Mouse (Mus musculus) urinary bladder, adult 2 months (tissue): ENCODE data around the gene Tmem115. TPM values are rescaled to one million over a fixed set of nuclear protein-coding genes. Genes with fewer than 3 reads are reported as not detected.
"Not testable (repeated sequence)": the region's sequence is repeated elsewhere in the genome, so short reads cannot be mapped to it uniquely, and the experiment has no call there.

Experiments used
- DNase-seq: peaks from one replicate; pipeline ENCODE4 v3.0.0; 2022; ENCODE audit warnings: low spot score
- polyA plus RNA-seq: library from polyadenylated mRNA; depleted of rRNA; stranded (reverse); fragments of >200 nt; gene quantifications from 2 replicates; pipeline ENCODE4 v1.2.3, GENCODE M21; 2012

Gene Tmem115
- polyA plus RNA-seq, 1 experiment: 33.6 TPM

DNA sequence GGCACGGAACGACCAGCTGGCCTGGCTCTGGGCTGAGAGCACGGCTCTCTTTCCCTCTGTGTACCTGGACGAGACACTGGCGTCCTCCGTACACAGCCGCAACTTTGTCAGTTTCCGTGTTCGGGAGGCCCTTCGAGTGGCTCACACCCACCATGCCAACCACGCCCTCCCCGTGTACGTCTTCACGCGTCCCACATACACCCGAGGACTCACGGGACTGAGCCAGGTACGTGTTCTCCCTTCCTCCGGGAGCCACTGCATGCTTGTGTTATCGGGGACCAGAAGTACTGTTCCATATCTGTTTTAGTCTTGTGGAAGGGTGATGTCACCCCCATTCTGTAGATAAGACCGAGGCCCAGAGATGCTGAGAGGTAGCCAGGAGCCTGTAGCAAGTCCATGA is 37.1 kb downstream of the Tmem115 start:
- no peak for DNase-seq

DNA sequence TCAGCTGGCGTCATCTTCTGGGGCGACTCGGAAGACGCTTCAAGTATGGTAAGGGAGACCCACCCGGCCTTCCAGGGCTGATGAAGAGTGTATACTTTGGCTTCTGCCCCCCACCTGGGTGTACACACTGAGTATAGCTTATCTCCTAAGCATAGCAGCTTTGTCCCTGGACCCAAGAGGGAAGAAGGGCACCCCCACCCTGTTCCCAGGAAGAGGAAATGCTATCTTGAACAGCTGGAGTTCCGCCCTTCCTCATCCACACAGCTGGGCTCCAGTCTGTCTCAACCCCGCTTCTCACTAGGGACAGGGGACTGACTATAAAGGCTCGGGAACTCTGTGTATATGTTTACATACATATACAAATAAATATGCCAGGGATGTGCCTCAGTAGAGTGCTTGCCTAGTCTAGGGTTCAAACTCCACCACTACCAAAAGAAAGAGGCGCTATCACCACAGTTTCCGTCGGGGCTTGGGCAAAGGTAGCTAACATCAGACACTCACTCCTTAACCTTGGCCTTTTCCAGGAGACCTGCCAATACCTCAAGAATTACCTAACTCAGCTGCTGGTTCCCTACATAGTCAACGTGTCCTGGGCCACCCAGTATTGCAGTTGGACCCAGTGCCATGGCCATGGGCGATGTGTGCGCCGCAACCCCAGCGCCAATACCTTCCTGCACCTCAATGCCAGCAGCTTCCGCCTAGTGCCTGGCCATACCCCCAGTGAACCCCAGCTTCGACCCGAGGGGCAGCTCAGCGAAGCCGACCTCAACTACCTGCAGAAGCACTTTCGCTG is 38.0 kb downstream of the Tmem115 start:
- DNase-seq: no peak

DNA sequence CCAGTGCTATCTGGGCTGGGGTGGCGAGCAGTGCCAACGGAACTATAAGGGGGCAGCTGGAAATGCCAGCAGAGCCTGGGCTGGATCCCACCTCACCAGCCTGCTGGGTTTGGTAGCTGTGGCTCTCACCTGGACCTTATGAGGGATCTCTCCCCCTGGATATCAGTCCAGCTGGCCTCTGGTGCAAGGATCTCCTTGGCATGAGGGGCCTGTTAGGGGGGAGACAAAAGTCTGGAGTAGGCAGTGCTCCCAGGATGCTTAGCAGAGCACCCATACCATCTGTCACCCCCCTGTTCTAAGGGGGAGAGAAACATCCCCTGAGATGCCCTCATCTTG is 38.5 kb downstream of the Tmem115 start:
- DNase-seq: no peak

DNA sequence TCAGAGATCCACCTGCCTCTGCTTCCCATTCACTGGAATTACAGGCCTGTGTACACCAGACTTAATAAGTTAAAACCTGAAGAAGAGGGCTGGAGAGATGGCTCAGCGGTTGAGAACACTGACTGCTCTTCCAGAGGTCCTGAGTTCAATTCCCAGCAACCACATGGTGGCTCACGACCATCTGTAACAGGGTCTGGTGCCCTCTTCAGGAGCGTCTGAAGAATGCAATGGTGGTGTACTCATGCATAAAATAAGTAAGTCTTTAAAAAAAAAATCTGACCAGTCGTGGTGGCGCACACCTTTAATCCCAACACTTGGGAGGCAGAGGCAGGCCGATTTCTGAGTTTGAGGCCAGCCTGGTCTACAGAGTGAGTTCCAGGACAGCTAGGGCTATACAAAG is 40.0 kb downstream of the Tmem115 start:
- not testable (repeated sequence) for DNase-seq

DNA sequence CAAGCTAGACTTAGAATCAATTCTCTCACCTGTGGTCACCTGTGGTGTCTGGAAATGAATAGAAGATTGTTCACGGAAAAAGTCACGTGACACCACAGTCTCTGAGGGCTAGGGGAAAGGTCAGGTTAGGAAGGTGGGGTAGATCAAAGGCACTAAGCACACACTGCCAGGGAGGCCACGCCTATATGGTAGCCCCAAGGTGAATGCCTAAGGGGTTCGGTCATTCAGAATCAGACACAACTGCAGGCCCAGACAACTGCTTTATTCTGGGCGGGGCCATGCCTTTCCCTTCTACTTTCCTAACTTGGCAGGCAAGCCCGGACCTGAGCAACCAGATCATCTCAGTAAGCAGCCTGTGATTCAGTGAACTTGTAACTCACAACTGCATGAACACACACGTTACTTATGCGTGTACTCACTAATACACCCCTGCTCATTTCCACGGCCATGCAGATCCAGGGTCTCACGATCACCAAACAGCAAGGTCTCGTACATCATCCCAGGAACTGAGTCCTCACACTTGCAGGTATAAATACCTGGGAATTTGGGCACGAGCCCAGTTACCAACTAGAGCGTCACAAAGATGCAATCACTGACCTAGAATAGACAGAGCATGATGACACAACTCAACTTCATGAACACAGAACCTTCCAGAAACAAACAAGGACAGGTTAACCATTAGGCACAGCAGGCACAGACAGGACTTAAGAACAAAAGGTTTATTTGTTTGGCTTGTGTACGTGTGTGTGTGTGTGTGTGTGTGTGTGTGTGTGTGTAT is 42.0 kb downstream of the Tmem115 start:
- no peak for DNase-seq

DNA sequence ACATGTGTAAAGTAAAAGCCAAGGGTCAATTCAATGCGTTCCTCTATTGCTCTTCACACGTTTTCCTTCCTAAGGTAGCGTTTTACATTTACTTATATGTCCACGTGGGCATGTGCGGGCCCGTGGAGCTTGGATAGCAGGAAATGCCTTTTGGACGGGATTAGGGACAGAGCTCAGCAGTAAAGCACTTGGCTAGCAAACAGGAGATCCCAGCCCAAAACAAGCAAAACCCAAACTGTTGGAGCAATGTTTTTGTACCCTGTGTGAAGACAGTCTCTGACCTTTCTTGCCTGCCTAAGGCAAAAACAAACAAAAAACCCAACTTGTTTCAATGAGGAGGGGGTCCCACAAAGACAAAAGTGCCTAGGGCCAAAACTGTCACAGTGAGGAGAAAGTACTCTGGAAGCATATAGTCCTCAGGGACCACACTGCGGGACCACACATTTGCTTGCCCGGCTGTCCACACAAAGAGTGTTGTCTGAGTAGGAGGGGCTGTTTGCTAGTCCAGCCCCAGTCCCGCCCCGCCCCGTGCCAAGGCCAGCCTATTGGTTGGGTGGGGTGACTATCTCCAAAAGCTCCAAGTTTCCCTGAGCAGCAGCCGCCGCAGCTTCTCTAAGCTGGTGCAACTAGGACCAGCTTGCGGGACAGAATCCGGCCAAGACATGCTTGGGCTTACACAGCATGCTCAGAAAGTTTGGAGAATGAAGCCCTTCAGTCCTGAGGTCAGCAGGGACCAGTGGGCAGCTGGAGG is 42.8 kb downstream of the Tmem115 start, which contains the start of gene Hyal1:
Gene Hyal1, plus strand, starts transcription at position 571 of the 751 bp plus-strand sequence.
- peak; percentile 73 for DNase-seq

DNA sequence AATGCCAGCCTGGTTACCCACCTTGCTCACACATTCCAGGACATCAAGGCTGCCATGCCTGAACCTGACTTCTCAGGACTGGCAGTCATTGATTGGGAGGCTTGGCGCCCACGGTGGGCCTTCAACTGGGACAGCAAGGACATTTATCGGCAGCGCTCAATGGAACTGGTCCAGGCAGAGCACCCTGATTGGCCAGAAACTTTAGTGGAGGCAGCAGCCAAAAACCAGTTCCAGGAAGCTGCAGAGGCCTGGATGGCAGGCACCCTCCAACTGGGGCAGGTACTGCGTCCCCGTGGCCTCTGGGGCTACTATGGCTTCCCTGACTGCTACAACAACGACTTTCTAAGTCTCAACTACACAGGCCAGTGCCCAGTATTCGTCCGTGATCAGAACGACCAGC is 44.1 kb downstream of the Tmem115 start:
- DNase-seq: no peak

DNA sequence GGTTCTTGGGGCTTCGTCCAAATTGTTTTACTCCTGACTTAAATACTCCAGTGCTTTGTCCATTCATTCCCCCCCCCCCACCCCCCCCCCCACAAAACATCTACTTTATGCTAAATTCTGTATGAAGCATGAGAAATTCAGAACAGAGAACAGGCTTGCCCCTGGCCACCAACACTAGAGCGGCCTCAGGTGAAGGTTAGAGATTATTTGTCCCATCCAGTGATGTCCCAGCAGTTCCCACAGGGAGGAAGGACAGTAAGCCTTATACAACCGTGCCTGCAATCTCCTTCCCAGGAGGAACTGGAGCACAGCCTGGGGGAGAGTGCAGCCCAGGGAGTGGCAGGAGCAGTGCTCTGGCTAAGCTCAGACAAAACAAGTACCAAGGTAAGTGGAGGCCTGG is 44.8 kb downstream of the Tmem115 start, which contains the start of gene Naa80:
Gene Naa80, plus strand, starts transcription at position 301 of the 400 bp plus-strand sequence.
- no peak for DNase-seq

DNA sequence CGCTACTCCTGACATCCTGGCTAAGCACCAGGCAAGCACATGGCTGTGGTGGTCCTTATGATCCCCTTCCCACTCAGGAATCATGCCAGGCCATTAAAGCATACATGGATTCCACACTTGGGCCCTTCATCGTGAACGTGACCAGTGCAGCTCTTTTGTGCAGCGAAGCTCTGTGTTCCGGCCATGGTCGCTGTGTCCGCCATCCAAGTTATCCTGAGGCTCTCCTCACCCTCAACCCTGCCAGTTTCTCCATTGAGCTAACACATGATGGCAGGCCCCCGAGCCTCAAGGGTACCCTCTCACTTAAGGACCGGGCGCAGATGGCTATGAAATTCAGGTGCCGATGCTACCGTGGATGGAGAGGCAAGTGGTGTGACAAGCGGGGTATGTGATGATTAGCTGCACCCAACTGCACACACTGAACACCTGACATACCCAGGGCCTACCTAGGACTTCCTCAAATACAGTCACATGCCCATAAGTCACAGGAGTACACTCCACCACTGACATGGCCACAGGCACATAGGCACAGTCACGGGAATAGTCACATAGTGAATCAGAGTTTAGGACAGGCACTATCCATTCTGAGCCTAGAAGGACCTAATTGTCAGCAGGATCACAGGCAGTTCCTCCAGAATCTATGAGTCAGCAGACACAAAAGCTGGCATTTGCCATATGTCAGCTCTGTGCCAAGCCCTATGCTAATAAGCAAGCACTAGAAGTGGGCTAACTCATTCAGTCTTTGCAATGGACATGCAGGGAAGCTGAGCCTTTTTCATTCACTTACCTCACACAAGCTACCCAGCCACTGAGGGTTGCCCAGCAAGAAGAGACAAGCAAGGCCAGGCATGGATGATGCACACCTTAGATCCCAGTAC is 45.5 kb downstream of the Tmem115 start:
- no peak for DNase-seq

DNA sequence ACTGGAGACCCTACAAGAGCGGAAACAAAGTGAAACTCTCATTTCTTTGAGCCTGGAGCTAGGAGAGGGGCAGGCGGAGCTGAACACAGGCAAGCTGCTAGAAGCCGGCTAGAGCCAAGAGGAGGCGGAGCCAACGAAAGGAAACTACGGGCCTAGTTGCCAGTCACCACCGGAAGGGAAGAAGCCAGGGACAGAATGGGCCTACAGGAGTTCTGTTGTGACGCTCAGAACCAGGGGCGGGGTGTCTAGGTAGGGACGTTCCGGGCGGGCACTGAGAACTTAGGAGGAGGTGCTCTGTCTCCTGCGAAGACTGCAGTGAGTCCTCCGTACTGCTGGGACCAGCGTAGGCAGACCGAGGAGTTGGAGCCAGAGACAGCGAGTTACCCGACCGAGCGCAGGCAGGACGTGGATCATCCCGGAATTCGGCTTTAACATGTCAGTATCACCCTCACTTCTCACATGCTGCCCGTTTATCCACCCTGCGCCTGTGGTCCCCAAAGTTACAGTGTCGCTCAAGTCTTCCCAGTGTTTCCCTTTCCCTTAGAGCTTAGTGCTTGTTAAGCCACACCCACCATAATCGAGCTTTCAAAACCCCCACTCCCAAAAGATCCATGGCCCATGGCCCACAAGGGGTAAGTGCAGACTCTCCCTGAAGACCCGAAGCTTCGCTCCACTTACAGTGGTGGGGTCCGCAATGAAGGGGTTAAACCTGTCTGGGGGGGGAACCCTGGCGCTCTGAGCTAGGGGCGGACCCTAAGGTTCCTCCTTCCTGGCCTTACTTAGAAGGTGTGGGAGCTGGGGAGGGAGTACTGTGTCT is 47.0 kb downstream of the Tmem115 start, which contains the start of gene Hyal3:
Gene Hyal3, plus strand, starts transcription at position 318 of the 817 bp plus-strand sequence.
- DNase-seq: peak; percentile 76

DNA sequence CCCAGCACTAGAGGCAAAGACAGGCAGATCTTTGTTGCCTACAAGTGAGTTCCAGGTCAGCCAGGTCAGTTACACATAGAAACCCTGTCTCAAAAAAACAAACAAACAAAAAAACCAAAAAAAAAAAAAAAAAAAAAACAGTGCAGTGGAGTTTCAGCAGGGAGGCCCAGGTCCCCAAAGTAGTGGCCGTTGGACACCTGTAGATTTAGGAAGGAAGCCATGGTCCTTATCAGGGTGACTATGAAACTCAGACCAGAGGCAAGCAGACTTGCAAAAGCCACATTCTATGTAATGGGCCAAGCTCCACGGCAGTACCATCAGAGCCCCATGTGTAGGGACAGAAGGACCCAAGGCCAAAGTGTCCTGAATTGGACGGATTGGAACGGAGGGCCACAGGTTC is 47.8 kb downstream of the Tmem115 start:
- DNase-seq: no peak

DNA sequence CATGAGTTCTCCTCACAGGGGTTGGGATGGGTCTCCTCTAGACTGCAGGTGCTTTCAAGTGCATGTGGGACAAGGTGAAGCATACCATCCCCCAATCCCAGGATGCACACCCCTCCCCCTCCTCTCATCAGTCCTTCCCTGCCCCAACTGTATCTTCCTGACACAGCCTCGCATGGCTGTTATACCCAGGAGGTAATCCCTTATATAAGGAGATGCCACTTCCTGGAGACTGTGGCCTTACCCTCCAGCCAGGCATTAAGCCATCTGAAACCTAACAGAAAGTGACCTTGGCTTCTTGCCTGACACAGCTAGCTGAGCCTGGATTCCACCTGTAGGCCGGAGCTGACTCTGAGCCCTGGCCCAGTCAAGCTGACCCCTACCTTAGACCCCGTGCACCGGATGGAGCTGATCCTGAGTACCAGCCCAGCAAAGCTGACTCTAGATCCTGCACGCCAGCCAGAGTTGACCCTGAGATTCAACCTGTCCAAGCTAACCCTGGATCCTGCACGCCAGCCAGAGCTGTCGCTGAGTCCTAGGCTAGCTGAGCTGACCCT is 48.8 kb downstream of the Tmem115 start:
- DNase-seq: no peak

DNA sequence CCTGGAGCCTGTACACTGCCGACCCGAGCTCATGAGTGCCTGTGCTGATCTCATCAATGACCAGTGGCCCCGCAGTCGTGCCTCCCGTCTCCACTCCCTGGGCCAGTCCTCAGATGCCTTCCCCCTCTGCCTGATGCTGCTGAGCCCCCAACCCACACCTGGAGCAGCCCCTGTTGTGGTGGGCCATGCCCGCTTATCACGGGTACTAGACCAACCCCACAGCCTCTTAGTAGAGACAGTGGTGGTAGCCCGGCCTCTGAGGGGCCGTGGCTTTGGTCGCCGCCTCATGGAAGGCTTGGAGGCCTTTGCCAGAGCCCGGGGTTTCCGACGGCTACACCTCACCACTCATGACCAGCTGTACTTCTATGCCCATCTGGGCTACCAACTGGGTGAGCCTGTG is 49.4 kb downstream of the Tmem115 start:
- no peak for DNase-seq

DNA sequence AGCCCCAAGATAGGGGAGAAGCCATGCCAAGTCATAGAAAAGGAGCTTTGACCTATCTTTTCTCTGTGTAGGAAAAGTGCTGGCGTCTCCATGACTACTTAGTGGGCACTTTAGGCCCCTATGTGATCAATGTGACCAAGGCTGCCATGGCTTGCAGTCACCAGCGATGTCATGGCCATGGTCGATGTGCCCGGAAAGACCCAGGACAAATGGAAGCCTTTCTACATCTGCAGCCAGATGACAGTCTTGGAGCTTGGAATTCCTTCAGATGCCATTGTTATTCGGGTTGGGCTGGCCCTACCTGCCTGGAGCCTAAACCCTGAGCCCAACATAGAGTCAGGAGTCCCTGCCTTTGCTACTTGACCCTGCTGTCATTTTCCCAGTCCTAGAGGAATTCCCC is 52.8 kb downstream of the Tmem115 start:
- DNase-seq: no peak

DNA sequence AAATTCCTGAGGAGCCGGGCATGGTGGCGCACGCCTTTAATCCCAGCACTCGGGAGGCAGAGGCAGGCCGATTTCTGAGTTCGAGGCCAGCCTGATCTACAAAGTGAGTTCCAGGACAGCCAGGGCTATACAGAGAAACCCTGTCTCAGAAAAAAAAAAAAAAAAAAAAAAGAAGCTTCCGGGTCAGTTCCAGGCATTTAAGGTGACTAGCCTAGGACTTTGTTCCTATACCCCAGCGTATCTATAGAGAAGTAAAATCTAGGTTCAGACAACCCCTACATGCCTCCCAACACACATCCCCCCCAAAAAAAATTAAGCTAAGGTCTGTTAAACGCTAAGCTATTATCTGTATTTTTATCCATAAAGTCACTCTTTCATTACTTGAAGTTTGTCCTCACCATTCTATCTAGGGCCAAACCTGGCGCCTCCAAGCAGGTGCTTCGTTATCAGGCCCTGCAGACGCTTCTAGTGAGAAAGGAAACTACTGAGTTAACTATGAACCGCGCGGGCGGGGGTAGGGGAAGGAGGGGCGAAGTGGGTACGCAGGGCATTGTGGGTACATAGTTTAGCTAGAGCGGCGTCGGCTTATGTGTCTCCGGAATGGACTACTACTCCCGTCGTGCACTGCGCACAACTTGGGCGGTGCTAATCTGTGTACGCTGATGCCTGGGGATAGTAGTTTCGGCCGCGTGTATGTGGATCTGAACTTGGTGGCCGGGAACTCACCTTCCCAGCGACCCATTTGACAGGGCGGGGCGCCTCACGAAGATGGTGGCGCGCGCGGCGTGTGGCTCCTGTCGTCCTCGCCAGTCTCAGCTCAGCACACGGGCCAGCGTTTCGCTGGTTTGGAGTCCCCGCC is 53.5 kb downstream of the Tmem115 start, which contains the start of gene Ifrd2:
Gene Ifrd2, plus strand, starts transcription at position 669 of the 859 bp plus-strand sequence.
- DNase-seq: peak; percentile 79

DNA sequence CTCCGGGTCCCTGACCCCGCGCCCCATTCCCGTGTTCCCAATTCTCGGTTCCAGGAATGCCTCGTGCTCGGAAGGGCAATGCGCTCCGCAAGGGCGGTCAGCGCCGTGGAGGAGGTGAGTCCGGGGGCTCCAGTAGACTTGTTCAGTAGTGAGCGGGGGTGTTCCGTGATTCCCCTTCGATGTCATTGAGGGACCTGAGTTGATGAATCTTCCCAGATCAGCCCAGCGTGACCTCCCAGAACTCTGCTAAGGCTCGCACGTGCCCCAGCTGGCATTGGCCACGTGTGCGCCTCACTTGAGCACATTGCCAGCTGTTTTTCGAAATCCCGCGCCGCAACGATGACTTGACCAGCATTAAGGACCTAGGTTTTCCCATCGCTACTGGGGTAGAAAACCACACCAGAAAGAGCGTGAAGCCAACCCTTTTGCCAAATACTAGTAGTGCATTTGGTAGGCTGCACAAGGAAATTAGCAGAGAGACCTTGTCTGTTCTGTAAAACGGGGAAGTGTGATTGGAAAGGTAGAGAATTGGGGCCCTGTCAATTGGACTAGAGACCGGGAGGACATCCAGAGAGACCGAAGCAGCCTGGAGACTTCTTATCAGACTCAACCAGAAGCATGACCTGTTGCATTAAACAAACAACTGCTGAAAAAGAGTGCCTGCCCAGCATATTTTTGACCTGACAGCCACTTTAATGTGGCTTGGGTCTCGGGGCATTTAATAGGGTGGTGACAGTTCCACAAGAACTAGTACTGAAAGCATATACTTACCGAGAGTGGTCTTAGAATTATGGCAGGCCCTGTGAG is 54.3 kb downstream of the Tmem115 start:
- no peak for DNase-seq
